Mouse (Mus musculus): Measurements from ENCODE around the gene Bco1. TPM values are rescaled to one million over a fixed set of nuclear protein-coding genes. Genes with fewer than 3 reads are reported as not detected.

Gene Bco1
- polyA plus RNA-seq (2012; rRNA removed) (0.25 and 0.29 TPM in 2 replicates), polyA plus RNA-seq (2014; fragmentation: Nextera tagmentation; extraction: Ambion mirVana) (0.48 and 0.65 TPM in 2 replicates)

DNA sequence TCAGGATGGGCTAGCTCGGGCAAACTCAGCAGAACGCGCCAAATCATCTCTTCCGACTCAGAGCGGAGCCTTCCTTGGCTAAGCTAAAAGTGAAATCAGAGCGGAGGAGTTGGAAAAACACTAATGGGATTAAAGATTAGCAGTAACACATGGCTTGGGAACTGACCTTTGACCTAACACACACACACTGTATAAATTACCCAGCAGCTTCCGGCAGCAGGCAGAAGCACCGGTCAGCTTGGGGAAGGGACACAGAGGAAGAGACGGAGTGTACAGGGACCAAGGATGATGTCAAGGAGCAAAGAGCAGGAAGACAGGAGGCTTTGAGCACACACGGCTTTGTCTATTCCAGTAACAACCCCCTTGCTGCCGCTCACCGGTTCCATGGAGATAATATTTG lies at the start of gene Bco1:
TSS of gene Bco1 (plus strand) at position 208 of the 400 bp plus-strand sequence.
- WGBS = 55% methylated on average over 12 of the region's 12 CpGs
- Histone ChIP-seq H3K36me3 (ENCODE audit: control insufficient read depth, insufficient read depth, low read length) (no peaks in the 10 kb centered on the region), H3K27ac (replicated peaks; ENCODE audit: low read depth, low read length) (no peak within 1 kb of the TSS), H3K4me3 (replicated peaks; ENCODE audit: low read length) (no peak within 1 kb of the TSS), H3K4me1 (ENCODE audit: control insufficient read depth, insufficient read depth, low read length) (peaks cover 16% of the 10 kb centered on the region), H3K9ac (ENCODE audit: low read depth, low read length, severe bottlenecking) (no peak within 1 kb of the TSS), H3K27me3 (ENCODE audit: control insufficient read depth, insufficient read depth, low read length) (no peaks in the 10 kb centered on the region), H3K4me2 (replicated peaks; ENCODE audit: low read depth, low read length, severe bottlenecking) (no peak within 1 kb of the TSS), H3K9me3 (ENCODE audit: control insufficient read depth, low read length) (0 out of 2 replicates have a peak, but pooled peaks cover 4% of the 10 kb centered on the region)
- no peak for ATAC-seq (ENCODE audit: low FRiP score, low read depth)
- no peak for DNase-seq (ENCODE audit: low spot score)
- TF ChIP-seq POLR2A (IDR thresholded peaks at IDR 0.05; ENCODE audit: borderline replicate concordance, extremely low read depth, insufficient read depth, insufficient read length) = no peak

- no peak for DNase-seq (ENCODE audit: low spot score)
- no peak for ATAC-seq (ENCODE audit: low FRiP score, low read depth)
- WGBS = 67% methylated on average over 7 of the region's 7 CpGs
- H3K9ac ChIP-seq (ENCODE audit: low read depth, low read length, severe bottlenecking) = no peak overlapping the region
- H3K9me3 ChIP-seq (ENCODE audit: control insufficient read depth, low read length) = no peaks in the 10 kb centered on the region
- H3K27ac ChIP-seq (replicated peaks; ENCODE audit: low read depth, low read length) = no peak overlapping the region
- H3K4me1 ChIP-seq (ENCODE audit: control insufficient read depth, insufficient read depth, low read length) = no peaks in the 10 kb centered on the region
- H3K36me3 ChIP-seq (ENCODE audit: control insufficient read depth, insufficient read depth, low read length) = no peaks in the 10 kb centered on the region
- no peaks in the 10 kb centered on the region for H3K27me3 ChIP-seq (ENCODE audit: control insufficient read depth, insufficient read depth, low read length)
- H3K4me2 ChIP-seq (replicated peaks; ENCODE audit: low read depth, low read length, severe bottlenecking) = no peak overlapping the region
- no peak overlapping the region for H3K4me3 ChIP-seq (replicated peaks; ENCODE audit: low read length)
- TF ChIP-seq POLR2A (IDR thresholded peaks at IDR 0.05; ENCODE audit: borderline replicate concordance, extremely low read depth, insufficient read depth, insufficient read length) = no peak
These were observed 46.2 kb upstream of the Bco1 start for GRCm38 (mm10) chr8:117049444-117049843.

DNA sequence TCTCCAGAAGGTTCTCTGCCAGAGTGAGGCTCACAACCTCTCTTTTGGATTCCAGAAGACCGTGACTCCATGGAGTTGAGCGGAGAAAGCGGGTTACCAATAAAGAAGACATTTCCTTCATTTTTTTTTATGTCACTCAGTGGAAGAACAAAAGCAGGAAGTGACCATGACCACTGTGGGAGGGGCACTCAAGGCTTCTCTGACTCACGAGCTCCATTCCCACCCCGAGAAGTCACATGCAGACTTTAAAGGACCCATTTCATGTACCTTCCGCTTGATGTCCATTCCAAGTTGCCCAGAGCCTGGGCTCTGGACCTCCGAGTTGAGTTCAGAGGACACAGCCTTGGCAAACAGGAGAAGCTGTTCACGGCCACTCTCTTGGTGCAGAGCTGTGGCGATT lies 44.9 kb upstream of the Bco1 start:
- ATAC-seq (ENCODE audit: low FRiP score, low read depth) (no peak), DNase-seq (ENCODE audit: low spot score) (no peak)
- no peak overlapping the region for H3K4me3 ChIP-seq (replicated peaks; ENCODE audit: low read length)
- H3K9me3 ChIP-seq (ENCODE audit: control insufficient read depth, low read length) = no peaks in the 10 kb centered on the region
- H3K36me3 ChIP-seq (ENCODE audit: control insufficient read depth, insufficient read depth, low read length) = no peaks in the 10 kb centered on the region
- H3K9ac ChIP-seq (ENCODE audit: low read depth, low read length, severe bottlenecking) = no peak overlapping the region
- no peaks in the 10 kb centered on the region for H3K4me1 ChIP-seq (ENCODE audit: control insufficient read depth, insufficient read depth, low read length)
- no peak overlapping the region for H3K4me2 ChIP-seq (replicated peaks; ENCODE audit: low read depth, low read length, severe bottlenecking)
- no peak overlapping the region for H3K27ac ChIP-seq (replicated peaks; ENCODE audit: low read depth, low read length)
- no peaks in the 10 kb centered on the region for H3K27me3 ChIP-seq (ENCODE audit: control insufficient read depth, insufficient read depth, low read length)
- no peak for TF ChIP-seq POLR2A (IDR thresholded peaks at IDR 0.05; ENCODE audit: borderline replicate concordance, extremely low read depth, insufficient read depth, insufficient read length)
- 86% methylated on average over 9 of the region's 9 CpGs for WGBS

- Histone ChIP-seq H3K9me3 (ENCODE audit: control insufficient read depth, low read length) (no peaks in the 10 kb centered on the region), H3K4me3 (replicated peaks; ENCODE audit: low read length) (no peak overlapping the region), H3K9ac (ENCODE audit: low read depth, low read length, severe bottlenecking) (no peak overlapping the region), H3K27me3 (ENCODE audit: control insufficient read depth, insufficient read depth, low read length) (no peaks in the 10 kb centered on the region), H3K4me1 (ENCODE audit: control insufficient read depth, insufficient read depth, low read length) (no peaks in the 10 kb centered on the region), H3K4me2 (replicated peaks; ENCODE audit: low read depth, low read length, severe bottlenecking) (no peak overlapping the region), H3K36me3 (ENCODE audit: control insufficient read depth, insufficient read depth, low read length) (no peaks in the 10 kb centered on the region), H3K27ac (replicated peaks; ENCODE audit: low read depth, low read length) (no peak overlapping the region)
- ATAC-seq (ENCODE audit: low FRiP score, low read depth) (no peak), DNase-seq (ENCODE audit: low spot score) (no peak)
- WGBS = 47% methylated on average over 9 of the region's 9 CpGs
- no peak for TF ChIP-seq POLR2A (IDR thresholded peaks at IDR 0.05; ENCODE audit: borderline replicate concordance, extremely low read depth, insufficient read depth, insufficient read length)
These were observed 44.3 kb upstream of the Bco1 start for GRCm38 (mm10) chr8:117051316-117051715.

DNA sequence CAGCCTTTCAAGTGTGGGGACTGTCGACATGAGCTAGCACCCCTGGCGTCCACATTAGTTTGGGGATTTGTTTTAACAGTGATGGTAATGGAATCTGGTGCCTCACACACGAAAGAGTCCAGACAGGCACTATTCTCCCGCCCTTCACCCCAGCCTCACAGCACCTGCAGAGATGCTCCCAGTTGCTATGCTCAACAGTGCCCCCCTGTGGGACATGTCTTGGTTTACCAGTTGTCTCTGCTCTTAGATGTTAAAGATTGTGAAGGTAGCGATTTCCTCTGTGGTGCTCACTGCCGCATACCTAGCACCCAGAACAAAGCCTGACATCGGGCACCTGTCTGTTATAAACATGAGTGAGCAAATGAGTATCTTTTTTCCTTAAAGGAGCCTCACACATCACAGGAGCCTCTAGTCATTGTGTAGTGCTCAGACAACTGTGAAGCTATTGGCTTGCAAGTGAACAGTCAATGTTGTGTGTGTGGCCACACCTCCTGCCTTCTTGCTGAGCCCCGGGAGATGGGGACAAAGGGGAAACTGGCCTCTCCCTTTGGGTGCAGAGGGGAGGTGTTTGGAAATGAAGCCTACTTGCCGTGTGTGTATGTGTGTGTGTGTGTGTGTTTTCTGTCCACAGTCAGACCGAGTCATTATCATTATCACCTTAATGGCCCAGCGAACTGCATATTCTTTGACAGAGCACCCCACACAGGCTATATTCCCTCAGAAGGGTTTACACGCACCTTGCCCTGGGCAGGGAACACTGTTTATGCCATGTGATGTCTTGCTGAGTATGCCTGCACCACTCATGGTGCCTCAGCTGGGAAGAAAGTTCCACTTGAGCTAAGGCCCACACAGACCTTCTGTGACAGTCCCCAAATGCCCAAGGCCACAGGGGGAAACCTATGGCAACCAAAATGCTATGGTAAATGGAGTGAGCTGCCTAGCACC lies 42.2 kb upstream of the Bco1 start:
- Histone ChIP-seq H3K4me2 (replicated peaks; ENCODE audit: low read depth, low read length, severe bottlenecking) (no peak overlapping the region), H3K27me3 (ENCODE audit: control insufficient read depth, insufficient read depth, low read length) (no peaks in the 10 kb centered on the region), H3K9ac (ENCODE audit: low read depth, low read length, severe bottlenecking) (no peak overlapping the region), H3K4me1 (ENCODE audit: control insufficient read depth, insufficient read depth, low read length) (no peaks in the 10 kb centered on the region), H3K9me3 (ENCODE audit: control insufficient read depth, low read length) (no peaks in the 10 kb centered on the region), H3K27ac (replicated peaks; ENCODE audit: low read depth, low read length) (no peak overlapping the region), H3K4me3 (replicated peaks; ENCODE audit: low read length) (no peak overlapping the region), H3K36me3 (ENCODE audit: control insufficient read depth, insufficient read depth, low read length) (no peaks in the 10 kb centered on the region)
- ATAC-seq (ENCODE audit: low FRiP score, low read depth) (no peak), DNase-seq (ENCODE audit: low spot score) (no peak)
- WGBS = 77% methylated on average over 12 of the region's 12 CpGs
- no peak for TF ChIP-seq POLR2A (IDR thresholded peaks at IDR 0.05; ENCODE audit: borderline replicate concordance, extremely low read depth, insufficient read depth, insufficient read length)

All from limb, embryonic 14.5 days (tissue).